Mouse (Mus musculus): ENCODE data around the gene Ctsc. TPM values are rescaled to one million over a fixed set of nuclear protein-coding genes. Genes with fewer than 3 reads are reported as not detected.

The Ctsc gene
- polyA plus RNA-seq, 1 experiment from 2014 or later: 77.2 TPM

Other genes starting within 250 kb of the Ctsc start
- gene Rab38, start 152.2 kb downstream of the Ctsc start, polyA plus RNA-seq (2015; fragmentation: Nextera tagmentation; extraction: Ambion mirVana): 2.7 and 3.8 TPM in 2 replicates